Mouse (Mus musculus) gonadal fat pad, adult 2 months (tissue): ENCODE data around the gene 2900026A02Rik. TPM values are rescaled to one million over a fixed set of nuclear protein-coding genes. Genes with fewer than 3 reads are reported as not detected.
A peak's percentile ranks its signal among the peaks of the same experiment; 100 is the strongest.
"Not testable (repeated sequence)": the region's sequence is repeated elsewhere in the genome, so short reads cannot be mapped to it uniquely, and the experiment has no call there.

Source experiments
- DNase-seq: peaks from one replicate; pipeline ENCODE4 v3.0.0-alpha.2; 2012; ENCODE audit warnings: low read depth
- polyA plus RNA-seq: library from polyadenylated mRNA; depleted of rRNA; stranded (reverse); fragments of >200 nt; gene quantifications from 2 replicates; pipeline ENCODE4 v1.2.3, GENCODE M21; 2012

The 2900026A02Rik gene
- polyA plus RNA-seq, 1 experiment, result 16.7 TPM

DNA sequence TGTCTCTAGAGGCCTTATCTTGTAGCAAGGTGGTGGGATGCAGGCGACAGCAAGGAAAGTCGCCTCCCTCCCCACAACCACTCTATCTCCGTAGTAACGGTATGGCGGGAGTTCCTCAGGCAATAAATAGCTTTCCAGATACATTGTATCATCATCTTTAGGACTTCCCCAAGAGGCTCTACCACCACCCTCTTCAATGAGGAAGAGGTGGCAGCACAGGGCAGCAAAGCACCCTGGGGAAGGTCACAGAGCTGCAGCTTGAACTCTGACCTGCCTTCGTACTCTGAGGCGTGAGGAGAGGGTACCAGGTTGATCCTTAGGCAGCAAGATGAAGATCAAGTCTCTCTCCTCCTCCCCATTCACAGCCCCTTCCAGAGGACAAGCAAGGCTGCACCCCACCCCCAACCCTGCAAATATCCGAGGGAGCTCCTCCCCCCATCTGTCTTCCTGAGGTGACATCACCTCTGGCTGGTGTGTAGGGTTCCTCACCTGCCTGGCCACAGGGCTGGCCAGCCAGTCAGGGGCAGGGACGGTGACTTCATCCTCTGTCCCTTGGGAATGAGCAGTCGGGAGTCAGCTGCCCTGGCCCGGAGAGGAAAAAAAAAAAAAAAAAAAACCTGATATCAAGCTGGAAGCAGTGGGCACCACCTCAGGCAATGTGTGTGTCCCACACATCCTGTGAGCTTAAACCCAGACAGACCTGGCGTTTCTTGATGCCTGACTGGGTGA lies 98.5 kb downstream of the 2900026A02Rik start:
- no peak for DNase-seq

DNA sequence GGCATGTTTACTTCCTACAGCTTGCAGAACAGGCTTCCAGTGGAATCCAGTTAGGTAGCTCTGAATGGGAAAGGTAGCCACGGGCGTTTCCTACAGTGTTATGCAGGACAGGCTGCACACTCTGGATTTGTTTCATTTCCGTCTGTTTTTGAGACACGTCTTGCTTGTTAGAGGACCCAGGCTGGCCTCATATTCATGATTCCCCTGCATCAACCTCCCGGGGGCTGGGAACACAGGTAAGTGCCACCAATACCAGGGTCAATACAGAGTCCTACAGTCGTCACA lies 99.5 kb downstream of the 2900026A02Rik start:
- DNase-seq, result peak; percentile 65

DNA sequence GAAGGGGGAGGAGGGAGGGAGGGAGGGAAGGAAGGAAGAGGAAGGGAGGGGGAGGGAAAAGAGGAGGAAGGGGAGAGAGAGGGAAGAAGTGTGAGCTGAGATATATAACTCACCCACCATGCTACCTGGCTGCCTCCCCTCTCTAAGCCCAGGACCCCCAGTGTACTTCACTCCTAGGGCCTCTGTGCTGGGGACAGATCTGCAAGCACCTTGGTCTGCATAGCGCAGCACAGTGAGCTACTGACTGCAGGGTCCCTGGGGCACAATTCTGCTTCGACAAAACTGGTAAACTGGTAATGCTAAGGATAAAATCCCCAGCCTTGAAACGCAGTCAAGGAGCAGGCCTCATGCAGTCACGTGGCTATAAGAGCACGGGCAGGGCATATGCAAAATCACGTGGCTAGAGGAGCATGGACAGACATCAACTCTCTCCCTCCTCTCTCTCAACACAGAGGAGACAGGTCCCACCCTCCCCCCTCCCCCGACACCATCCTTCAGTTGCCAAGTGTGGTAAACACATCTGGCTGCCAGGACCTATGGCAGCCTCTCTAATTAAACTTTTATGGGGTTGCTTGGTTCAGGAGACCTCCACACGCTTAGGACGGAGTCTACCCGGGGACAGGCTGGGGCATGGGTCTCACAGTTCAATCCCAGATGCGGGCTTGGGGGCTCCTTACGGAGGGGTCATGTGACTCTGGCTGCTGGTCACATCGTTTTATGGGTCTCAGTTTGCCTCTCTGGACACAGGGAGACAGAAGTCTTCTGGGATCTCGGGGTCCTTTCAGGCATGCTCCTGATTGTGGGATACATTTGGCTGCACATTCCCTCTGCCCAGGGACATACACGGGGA lies 100.1 kb downstream of the 2900026A02Rik start:
- DNase-seq, result no peak

DNA sequence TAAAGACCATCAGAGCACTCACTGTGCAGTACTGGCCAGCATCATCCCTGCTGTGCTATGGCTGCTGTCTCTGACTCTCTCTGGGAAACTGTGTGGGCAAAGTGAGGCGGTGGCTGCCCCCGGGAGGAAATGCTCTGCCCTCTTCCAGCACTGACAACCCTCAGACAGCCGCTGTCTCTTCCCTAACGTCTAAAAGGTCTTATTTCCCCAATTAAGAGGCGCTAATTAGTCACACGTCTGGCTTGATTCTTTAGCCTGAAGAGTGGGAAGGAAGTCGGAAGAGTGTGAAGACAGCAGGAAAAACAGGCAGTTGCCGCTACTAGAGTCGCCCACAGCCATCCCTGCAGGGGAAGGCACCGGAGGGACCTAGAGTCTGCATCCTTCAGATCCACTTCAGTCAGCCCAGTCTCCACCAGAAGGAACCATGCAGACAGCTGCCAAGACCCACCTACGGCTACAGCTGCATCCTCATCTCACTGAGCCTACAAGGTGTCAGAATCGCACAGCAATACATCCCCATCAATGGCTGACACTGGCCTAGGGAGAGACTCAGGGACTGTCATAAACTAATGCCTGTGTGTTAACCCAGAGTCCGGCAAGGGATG lies 101.1 kb downstream of the 2900026A02Rik start:
- DNase-seq, result no peak

DNA sequence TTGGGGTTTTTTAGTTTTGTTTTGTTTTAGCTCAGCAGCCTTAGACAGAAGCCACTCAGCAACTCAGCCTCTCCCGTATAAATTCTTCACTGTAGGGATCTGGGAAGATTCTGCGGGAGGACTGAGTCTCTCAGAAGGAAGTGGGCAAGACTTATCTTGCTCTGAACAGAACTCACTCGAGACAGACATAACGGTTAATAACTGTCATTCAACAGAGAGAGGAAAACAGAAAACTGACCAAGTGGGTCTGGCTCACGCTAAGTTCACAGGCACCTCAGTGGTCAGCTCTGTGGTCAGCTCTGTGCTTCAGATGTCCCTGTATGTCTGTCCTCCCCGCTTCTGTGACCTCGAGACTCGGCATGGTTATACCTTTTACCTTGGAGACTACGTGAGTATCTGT lies 101.7 kb downstream of the 2900026A02Rik start:
- DNase-seq, result no peak

DNA sequence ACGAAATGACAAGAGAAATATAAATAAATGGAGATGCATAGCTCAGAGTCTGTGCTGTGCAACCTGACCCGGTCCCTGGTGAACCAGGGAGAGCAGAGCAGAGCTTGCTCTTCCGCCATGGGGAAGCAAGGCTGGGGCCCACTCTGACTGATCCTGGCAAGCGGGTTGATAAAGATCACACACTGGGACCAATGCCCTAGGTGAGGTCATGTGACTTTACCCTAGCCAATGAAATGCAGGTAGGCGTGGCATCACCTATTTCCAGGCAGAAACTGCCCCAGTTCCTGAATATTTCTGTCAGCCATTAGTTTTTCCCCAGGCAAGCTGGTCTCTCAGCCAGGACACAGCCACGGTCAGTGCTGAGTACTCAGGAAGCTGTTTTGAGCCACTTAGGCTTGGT lies 102.3 kb downstream of the 2900026A02Rik start:
- no peak for DNase-seq

DNA sequence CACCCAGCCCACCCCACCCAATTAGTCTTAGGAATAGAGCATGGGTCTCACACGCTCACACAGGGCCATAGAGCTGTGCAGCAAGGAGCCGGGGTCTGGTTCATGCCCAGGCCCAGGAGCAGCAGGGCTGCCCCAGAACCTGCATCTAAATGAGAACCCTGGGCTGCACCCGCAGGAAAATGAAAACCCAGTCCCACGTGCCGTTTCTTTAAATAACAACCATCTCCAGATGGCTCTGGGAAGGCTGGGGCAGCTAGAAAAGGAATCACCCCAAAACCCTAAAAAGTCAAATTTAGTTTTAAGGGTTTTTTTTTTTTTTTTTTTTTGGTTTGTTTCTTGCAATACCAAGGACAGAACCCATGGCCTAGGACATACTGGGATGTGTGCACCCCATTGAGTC lies 103.7 kb downstream of the 2900026A02Rik start:
- DNase-seq, result no peak

DNA sequence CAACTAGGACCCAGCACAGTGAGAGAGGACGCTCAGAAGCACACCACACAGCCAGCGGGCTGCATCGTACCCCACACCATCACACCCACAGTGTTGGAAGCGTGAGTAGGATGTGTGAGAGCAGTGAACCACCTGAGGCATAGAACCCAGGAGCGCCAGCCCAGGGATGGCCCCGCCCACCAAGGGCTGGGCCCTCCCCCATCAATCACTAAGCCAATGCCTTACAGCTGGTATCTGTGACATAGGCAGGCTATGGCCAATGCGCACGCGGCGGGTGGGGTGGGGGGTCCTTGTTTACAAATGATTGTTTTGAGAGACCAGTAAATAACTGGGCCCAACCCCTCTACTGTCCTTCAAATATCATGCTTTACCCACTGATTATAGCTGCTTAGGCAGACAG lies 105.1 kb downstream of the 2900026A02Rik start:
- no peak for DNase-seq

DNA sequence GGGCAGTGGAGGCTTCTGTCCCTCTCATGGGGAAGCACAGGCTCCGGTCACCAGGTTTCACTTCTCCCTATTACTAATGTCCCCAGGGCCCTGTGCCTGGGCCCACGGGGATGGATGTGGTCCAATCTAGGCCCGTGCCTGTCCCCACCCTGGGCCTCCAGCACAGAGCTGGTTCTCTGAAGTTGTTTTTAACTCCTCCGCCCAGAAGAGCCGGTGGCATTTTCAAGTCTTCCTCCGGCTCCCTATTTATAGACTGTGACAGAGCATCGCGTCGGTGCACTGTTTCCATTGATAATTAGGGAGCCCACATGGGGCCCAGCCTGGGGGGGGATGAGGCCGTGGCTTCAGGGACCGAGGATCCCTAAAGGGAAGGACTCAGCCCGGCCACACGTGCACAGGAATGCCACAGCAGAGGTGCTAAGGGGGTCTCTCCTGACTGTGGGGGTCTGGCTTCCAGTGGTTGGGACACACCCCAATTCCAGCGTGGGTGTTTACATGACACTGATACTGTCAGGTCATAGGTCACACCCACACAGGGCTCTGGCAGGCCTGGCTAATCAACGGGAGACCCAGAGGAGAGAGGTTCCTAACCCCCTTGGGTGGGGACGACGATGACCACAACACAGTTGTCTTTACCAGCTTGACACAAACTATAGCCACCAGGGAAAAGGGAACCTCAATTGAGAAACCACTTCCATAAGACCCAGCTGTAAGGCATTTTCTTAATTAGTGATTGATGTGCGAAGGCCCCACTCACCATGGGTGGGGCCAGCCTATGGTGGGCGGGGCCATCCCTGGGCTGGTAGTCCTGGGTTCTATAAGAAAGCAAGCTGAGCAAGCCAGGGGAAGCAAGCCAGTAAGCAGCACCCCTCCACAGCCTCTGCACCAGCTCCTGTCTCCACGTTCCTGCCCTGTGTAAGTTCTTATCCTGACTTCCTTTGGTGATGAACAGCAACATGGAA lies 106.5 kb downstream of the 2900026A02Rik start:
- no peak for DNase-seq

DNA sequence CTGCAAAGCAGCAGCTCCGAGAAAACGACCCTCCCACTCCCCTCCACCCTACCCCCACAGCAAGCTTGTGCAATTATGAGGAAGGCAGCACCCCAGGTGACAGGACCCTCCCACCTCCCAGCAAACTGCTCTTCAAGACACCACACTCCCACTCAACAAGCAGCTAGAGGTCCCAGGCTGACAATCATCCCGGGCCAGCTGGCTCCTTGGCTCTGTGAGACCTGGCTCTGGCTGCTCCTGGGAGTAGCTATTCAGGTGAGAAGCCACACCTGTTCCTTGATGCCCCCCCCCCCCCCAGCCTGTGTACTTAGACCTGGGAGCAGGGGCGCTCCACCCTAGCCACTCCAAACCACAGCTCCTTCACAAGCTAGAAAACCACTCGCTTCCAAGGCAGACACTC lies 107.9 kb downstream of the 2900026A02Rik start:
- no peak for DNase-seq

DNA sequence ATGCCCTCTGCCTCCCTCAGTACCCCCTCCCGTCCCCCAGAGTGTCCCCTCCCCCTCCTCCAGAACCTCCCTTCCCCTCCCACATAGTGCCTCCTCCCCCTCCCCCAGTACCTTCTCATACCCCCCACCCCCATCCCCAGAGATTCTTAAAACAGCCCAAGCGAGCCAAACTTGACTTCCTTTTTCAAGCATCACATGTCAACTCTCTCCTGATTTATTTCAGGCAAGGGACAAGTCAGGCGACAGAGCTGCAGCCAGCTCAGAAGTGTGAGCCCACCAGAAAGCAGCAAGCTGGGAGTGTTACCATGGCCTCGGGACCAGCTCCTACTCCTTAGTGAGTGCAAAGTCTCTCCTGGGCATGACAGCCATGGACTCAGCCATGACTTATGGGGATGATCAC lies 109.7 kb downstream of the 2900026A02Rik start:
- no peak for DNase-seq

DNA sequence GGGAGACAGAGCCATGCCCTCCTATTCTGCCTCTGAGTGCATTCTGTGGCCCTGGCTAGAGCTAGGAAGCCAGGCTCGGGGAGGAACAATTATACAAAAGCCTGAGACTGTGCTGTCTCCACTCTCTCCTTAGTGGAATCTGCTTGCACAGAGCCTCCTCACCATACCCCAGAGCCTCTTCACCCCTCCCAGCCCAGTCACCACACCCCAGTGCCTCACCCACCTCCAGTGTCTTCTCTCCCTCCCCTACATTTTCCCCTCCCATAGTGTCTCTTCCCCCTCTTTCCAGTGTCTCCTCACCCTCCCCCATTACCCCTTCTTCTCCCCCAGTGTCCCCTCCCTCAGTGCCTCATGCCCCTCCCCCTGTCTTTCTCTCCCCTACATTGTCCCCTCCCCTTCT lies 110.1 kb downstream of the 2900026A02Rik start:
- DNase-seq, result no peak

DNA sequence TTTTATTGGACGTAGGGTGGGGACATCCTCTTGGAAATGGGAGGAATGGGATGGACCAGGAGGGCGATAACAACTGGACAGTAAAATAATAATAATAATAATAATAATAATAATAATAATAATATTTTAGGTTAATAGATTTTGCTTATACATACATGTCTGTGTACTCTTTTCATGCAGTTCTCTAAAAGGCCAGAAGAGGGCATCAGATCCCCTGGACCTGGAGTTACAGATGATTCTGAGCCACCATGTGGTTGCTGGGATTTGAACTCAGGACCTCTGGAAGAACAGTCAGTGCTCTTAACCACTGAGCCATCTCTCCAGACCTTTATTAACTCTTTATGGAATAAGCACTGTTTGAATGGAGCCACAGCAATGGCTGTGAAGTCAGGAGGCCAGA lies 111.4 kb downstream of the 2900026A02Rik start:
- not testable (repeated sequence) for DNase-seq

DNA sequence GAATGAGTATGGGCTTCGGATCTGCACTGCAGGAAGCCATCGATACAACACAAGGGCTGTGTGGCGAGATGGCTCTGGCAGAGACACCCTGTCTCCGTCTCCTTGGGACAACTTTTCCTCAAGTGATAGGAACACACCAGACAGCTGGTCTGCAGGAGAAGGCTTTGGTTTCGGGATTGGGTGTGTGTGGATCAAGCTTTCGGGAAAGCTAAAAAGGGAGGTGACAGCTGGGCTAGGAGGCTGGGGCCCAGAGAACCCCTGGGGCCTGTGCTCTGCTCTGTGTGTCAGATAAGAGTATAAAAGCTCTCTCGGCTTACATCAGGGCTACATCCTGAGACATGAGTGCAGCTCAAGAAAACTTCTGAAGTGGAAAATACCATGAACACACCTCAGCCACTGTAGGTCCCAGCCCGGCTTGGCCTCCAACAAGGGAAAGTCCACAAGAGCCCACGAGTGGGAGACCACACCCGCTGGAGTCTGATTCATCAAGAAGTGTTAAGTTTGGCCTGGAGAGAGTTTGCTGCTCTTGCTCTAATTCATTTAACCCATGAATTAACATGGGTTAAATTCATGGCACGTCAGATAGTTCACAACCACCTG lies 112.8 kb downstream of the 2900026A02Rik start:
- DNase-seq, result no peak

DNA sequence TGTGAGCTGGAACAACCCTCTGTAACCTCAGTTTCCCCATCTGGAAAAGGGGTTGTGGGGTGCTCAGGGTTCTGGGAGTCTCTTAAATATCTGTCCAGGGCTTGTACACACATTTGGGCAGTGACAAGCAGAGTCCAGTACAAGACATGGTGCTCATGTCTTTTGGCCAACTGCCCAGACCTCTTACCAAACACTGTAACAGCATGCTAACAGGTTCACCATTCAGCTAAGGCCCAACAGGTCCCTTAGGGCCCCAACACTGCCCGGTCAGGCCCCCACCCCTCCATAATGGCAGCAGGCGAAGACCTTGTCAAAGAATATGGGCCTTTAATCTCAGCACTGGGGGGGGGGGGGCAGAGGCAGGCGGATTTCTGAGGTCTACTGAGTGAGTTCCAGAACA lies 113.3 kb downstream of the 2900026A02Rik start:
- DNase-seq, result no peak

DNA sequence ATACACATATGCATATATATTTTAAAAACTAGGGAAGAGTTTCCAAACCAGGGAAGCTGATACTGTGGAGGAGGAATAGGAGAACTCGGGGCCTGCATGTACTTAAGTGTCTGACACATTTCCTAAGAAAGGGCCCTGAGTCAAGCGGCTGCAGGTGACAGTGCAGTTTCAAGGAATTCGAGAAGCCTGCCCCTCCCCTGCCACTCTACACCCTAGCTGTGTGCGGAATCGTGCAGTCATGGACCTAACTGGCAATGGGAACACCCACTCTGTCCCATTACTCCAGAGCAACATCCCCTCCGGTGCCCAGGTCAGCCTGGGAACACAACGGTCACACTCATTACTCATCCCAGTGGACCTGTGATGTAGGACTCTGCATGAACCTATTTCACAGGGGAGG lies 114.4 kb downstream of the 2900026A02Rik start:
- no peak for DNase-seq

DNA sequence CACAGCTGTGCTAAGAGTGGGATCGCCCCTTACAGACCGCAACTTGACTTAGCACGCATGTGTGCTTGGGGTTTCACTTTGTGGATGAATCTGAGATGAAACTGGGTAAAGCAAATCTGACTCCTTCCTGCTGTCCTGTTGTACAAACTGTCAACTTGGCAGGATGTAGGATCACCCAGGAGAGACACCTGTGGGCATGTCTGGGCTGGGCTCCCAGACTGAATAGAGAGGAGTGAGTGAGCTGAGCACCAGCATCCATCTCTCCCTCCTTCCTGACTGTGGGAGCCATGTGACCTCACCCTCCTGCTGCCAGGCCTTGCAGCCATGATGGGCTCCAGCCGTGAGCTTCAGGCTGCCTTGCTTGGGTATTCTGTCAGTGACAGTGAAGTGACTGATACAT lies 115.6 kb downstream of the 2900026A02Rik start:
- DNase-seq, result no peak

DNA sequence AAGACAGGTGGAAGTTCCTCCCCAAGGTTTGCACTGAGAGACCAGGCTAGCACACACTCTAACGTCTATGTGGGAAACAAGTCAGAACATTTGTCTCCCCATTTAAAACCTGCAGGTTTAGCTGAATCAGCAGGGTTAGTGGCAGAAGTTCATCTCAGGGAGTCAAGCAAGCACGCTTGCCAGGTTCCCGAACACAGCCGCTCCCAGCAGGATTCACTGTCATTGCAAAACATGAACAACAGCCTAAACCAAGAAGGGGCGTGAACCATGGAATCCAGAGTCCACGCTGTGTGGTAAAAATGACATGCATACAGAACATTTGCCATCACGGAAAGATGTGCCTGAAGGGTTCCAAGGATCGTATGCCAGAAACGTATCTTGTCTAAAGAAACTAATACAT lies 116.0 kb downstream of the 2900026A02Rik start:
- DNase-seq, result peak; percentile 47

DNA sequence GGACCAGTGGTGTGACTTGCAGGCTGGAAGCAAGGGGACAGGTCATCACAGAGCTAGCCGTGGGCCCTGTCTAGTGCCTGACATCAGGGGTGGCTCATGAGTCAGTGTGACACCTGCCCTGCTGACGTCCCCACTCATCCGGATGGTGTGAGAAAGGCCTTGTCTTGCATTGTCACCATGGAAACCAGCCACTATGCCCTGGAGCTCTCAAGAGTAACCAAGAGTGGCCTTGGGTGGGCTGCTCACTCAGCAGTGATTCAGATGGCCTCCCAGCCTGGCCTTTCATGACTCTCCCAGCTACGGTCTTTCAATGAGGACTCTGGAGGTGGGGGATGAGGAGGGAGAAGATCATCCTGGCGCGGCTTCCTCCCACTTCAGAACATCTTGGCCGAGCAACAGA lies 118.6 kb downstream of the 2900026A02Rik start:
- no peak for DNase-seq

DNA sequence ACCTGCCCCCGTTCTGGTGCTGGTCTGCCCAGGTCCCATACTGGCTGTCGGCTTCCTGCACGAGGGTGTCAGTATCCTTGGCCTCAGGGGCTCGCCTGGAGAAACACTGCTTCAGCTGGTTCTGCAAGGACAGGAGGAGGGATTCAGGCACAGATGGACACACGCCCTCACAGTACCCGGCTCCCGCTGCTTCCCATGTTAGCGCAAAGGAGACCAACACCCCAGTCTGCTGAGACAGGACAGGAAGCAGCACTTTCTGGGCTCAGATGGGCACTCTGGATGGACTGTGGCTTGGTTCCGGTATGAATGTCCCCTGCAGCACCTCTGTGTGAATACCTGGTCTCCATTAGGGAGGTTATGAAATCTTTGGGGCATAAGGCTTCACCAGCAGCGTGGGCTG lies 119.6 kb downstream of the 2900026A02Rik start:
- no peak for DNase-seq

DNA sequence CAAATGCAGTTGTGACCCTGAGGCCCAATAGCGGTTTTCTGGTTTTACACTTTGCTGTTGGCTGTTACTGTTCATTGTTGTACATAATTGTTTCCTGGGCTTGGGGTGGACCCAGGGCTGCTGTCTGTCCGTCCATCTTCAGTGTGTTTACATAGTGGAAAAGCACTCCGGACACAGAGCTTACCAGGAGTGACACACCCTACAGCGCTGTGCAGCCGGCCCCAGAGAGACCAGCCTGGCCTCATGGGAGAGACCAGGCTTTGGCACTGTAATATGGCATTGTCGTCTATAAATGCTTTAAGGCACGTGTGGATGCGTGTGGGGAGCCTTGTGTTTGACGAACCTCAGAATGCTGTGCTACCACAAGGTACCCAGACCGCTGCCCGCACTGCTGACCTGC lies 120.6 kb downstream of the 2900026A02Rik start:
- DNase-seq, result no peak
